Mouse (Mus musculus) liver, postnatal 0 days (tissue): ENCODE measurements at regions not wholly inside any gene's neighbourhood (a gene's known extent, or its start where the extent isn't known, plus 50 kb on each side); places are given as distances from the start of the nearest gene placed in this dataset.

Experiments used
- ATAC-seq: fragments of 200-750 bp; cut with Nextera tagmentation; 2 replicates; pipeline ENCODE4 v1.8.0; 2017; ENCODE audit warnings: mild to moderate bottlenecking, moderate library complexity
- DNase-seq: peaks from one replicate; pipeline ENCODE4 v3.0.0-alpha.2; 2016
- H3K27ac ChIP-seq: fragments of 300-500 bp; sonication (generic); 2 replicates; pipeline ENCODE4 v1.5.1; 2014; ENCODE audit warnings: antibody characterized with exemption, moderate library complexity, mild to moderate bottlenecking, low read depth
- H3K27me3 ChIP-seq: fragments of 300-500 bp; sonication (generic); 2 replicates; pipeline ENCODE4 v1.6.1; 2014; ENCODE audit warnings: low read length, control low read depth, mixed read lengths; ENCODE audit not compliant: insufficient read depth
- H3K36me3 ChIP-seq: fragments of 300-500 bp; sonication (generic); replicated peaks from 2 replicates; pipeline ENCODE4 v1.6.1; 2014; ENCODE audit warnings: mild to moderate bottlenecking, control low read depth, low read length, moderate library complexity, mixed read lengths; ENCODE audit not compliant: insufficient read depth
- H3K4me1 ChIP-seq: fragments of 300-500 bp; sonication (generic); 2 replicates; pipeline ENCODE4 v1.6.1; 2014; ENCODE audit warnings: antibody characterized with exemption, mild to moderate bottlenecking, control low read depth; ENCODE audit not compliant: insufficient read depth
- H3K4me2 ChIP-seq: fragments of 300-500 bp; sonication (generic); 2 replicates; pipeline ENCODE4 v1.6.1; 2014; ENCODE audit warnings: low read depth, mild to moderate bottlenecking, low read length, moderate library complexity, mixed read lengths
- H3K4me3 ChIP-seq: fragments of 300-500 bp; sonication (generic); 2 replicates; pipeline ENCODE4 v1.5.1; 2014; ENCODE audit warnings: low read depth, low read length
- H3K9ac ChIP-seq: fragments of 300-500 bp; sonication (generic); replicated peaks from 2 replicates; pipeline ENCODE4 v1.6.1; 2014; ENCODE audit warnings: mild to moderate bottlenecking, moderate library complexity
- H3K9me3 ChIP-seq: fragments of 300-500 bp; sonication (generic); 2 replicates; pipeline ENCODE4 v1.6.1; 2016; ENCODE audit warnings: mild to moderate bottlenecking, control low read depth, low read length, mixed read lengths
- CTCF ChIP-seq: sonication (generic); IDR thresholded peaks from 2 replicates; pipeline ENCODE4 v1.5.1; 2016; ENCODE audit warnings: antibody characterized with exemption, low read depth
- EP300 ChIP-seq: IDR thresholded peaks from 2 replicates; pipeline ENCODE4 v1.6.1; 2016; ENCODE audit warnings: antibody characterized with exemption, low read depth, mild to moderate bottlenecking
- WGBS: fragments of 180-500 bp; shearing (Covaris S2); extraction: QIAGEN DNeasy Blood & Tissue Kit; methylation state at CpG from one replicate; pipeline ENCODE4 v1.1.7; 2014; ENCODE audit not compliant: insufficient replicate concordance; 5-methylcytosine and 5-hydroxymethylcytosine counted together

DNA sequence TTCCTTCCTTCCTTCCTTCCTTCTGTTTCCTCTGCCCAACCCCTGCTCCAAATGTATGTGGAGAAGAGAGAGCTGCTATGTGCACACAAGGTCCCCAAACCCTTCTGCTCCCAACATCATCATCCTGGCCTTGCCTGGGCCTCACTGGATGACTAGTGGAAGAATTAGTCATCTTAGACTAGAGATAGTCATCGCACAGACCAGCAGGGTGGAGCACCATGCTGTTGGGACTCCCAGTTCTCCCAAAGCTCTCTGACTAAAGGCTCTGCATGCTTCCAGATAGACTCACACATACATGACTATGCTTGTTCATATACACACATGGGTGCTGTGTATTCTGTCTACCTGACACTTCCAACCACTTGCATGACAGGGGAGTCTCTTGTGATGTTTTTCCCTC, 77.2 kb upstream of the Pax2 start:
- TF ChIP-seq EP300 (no peak), CTCF (no peak)
- Histone ChIP-seq H3K4me1 (no peaks in the 10 kb centered on the region), H3K9me3 (no peaks in the 10 kb centered on the region), H3K4me2 (no peak overlapping the region), H3K27me3 (peaks cover 85% of the 10 kb centered on the region), H3K4me3 (no peak overlapping the region), H3K27ac (no peak overlapping the region), H3K36me3 (no peaks in the 10 kb centered on the region), H3K9ac (no peak overlapping the region)
- DNase-seq: no peak
- no peak for ATAC-seq
- 25% methylated on average over 1 of the region's 1 CpGs for WGBS

DNA sequence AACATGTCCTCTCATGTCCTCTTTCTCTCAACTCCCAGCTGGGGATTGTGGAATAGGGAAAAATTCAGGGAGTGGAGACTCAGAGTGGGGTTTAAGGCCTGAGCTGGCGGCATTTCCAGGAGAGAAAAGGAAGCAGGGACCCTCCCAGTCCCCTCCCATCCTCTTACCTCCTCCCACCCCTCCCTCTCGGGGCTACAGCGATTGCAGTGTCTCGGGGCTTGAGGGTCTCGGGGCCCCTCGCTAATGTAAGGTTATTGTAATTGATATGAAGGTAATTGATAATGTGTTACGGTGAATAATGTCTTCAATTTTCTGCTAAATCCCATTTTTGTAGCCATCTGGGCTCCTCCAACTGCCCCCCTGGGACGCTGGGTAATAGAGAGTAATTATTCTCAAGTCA, 74.2 kb upstream of the Pax2 start:
- H3K36me3 ChIP-seq: no peaks in the 10 kb centered on the region
- H3K4me3 ChIP-seq: no peak overlapping the region
- H3K27ac ChIP-seq: no peak overlapping the region
- no peaks in the 10 kb centered on the region for H3K4me1 ChIP-seq
- WGBS: 18% methylated on average over 8 of the region's 8 CpGs
- H3K27me3 ChIP-seq: peaks cover 80% of the 10 kb centered on the region
- no peak for TF ChIP-seq CTCF
- no peak for TF ChIP-seq EP300
- H3K4me2 ChIP-seq: no peak overlapping the region
- ATAC-seq (no peak), DNase-seq (no peak)
- no peak overlapping the region for H3K9ac ChIP-seq
- H3K9me3 ChIP-seq: no peaks in the 10 kb centered on the region

DNA sequence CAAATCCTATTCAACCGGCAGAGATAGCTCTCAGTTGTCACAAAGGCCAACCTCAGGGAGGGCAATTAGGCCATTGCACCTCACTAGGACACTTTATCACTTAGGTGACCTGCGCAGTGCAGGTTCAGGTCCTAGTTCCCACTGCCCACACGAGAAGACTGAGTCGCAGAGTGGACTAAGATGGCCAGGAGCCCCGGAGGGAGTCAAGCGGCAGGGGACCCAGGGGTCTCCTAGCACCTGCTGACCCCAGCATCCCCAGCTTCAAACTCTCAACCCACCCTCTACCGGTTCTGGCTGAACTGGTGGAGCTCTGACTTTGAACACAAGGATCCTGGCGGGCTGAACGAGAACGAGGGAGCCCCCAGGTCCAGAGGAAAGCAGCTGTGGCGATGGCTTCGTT, 72.7 kb upstream of the Pax2 start:
- Histone ChIP-seq H3K9me3 (no peaks in the 10 kb centered on the region), H3K4me2 (no peak overlapping the region), H3K4me3 (no peak overlapping the region), H3K27me3 (peaks cover 71% of the 10 kb centered on the region), H3K9ac (no peak overlapping the region), H3K27ac (no peak overlapping the region), H3K36me3 (no peaks in the 10 kb centered on the region), H3K4me1 (no peaks in the 10 kb centered on the region)
- TF ChIP-seq EP300 (no peak), CTCF (no peak)
- ATAC-seq (no peak), DNase-seq (no peak)
- WGBS: 6% methylated on average over 12 of the region's 12 CpGs

DNA sequence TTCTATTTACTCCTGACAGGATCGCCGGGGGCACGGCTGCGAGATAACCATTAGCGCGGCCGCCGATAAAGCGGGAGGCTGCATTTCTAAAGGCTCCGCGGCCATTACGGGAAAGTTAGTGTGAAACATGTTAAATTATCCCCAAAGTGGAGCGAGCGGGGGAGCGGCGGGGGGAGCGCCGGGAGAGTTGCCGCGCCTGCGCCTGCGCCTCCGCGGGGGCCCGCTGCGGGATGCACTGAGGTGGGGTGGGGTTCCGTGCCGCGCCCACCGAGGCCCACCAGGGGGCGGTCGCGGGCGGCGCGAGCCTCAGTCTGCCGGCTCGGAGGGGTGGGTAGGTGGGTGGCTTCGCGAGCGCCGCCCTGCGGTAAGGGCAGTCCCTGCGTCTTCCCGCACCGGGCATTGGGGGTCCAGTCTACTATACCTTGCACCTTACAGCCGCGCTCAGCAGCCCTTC, 71.8 kb upstream of the Pax2 start:
- TF ChIP-seq CTCF: peak; percentile 55
- TF ChIP-seq EP300: no peak
- no peak for ATAC-seq
- no peaks in the 10 kb centered on the region for H3K4me1 ChIP-seq
- no peak overlapping the region for H3K27ac ChIP-seq
- peak overlapping the region; percentile 29; the same call in 1 of the 2 replicates for H3K4me2 ChIP-seq
- peaks cover 71% of the 10 kb centered on the region for H3K27me3 ChIP-seq
- H3K36me3 ChIP-seq: no peaks in the 10 kb centered on the region
- no peaks in the 10 kb centered on the region for H3K9me3 ChIP-seq
- peak overlapping the region; percentile 13; the same call in 1 of the 2 replicates for H3K4me3 ChIP-seq
- WGBS: 1% methylated on average over 42 of the region's 48 CpGs
- DNase-seq: peak; percentile 44
- H3K9ac ChIP-seq: no peak overlapping the region

DNA sequence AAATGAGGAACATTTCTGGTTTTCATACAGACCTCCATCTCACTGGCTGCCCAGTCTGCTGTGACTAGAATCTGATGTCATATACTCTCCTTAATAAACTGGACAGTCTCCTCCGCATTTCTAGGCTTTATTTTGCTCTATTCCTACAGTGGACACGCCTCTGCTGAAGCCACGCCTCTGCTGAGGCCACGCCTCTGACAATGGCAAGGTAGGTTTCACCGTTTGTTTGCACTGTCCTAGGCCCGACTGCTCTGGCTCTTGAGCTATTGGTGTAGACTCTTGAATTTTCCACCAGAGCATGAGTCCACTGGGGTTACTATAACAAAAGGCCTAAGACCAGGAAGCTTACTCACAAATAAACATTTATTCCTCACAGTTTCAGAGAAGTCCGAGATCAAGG, 69.8 kb upstream of the Pax2 start:
- Histone ChIP-seq H3K4me1 (no peaks in the 10 kb centered on the region), H3K36me3 (no peaks in the 10 kb centered on the region), H3K4me3 (no peak overlapping the region), H3K9me3 (no peaks in the 10 kb centered on the region), H3K27ac (no peak overlapping the region), H3K27me3 (peaks cover 54% of the 10 kb centered on the region), H3K4me2 (no peak overlapping the region), H3K9ac (no peak overlapping the region)
- TF ChIP-seq CTCF: no peak
- no peak for TF ChIP-seq EP300
- 34% methylated on average over 7 of the region's 7 CpGs for WGBS
- DNase-seq (no peak), ATAC-seq (no peak)

DNA sequence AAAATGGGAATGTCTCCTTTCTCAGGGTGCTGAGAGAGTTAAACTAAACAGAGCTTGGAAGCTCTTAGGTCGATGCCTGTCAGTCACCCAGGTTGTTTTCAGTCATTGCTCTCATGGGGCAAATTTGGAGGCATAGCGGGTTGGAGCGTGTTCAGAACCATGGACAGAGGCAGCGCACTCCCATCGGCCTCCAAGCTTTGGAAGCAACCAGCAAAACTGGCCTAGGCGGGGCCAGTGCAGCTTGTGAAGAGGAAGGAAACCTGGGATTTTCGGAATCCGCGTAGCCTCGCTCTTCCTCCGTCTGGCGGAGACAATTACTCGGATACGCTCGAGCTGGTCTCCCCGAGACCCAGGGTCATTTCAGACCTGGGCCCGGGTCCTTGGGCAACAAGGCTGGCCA, 63.4 kb upstream of the Pax2 start:
- Histone ChIP-seq H3K9ac (no peak overlapping the region), H3K4me2 (no peak overlapping the region), H3K36me3 (no peaks in the 10 kb centered on the region), H3K27ac (no peak overlapping the region), H3K9me3 (no peaks in the 10 kb centered on the region), H3K4me1 (no peaks in the 10 kb centered on the region), H3K4me3 (no peak overlapping the region), H3K27me3 (peaks cover 36% of the 10 kb centered on the region)
- WGBS: 2% methylated on average over 17 of the region's 17 CpGs
- TF ChIP-seq CTCF (no peak), EP300 (no peak)
- DNase-seq (peak; percentile 63), ATAC-seq (no peak)

DNA sequence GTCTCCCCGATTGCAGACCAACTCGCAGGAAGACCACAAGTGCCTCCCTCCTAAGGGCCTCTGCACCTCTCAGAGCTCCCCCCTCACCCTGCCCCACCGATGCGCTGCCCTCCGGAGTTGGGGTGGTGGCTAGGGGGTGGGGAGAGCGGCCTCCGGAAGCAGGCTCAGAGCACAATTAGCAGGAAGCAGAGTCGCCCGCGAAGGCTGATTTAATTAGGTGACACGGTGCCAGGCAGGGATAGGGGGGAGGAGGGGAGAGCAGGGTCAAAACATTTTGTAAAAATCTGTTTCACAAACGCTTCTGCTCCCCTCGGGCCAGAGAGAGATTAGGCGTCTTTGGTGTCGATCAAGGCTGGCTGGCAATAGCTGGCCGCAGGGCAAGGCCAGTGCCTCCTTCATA, 63.0 kb upstream of the Pax2 start:
- Histone ChIP-seq H3K27ac (no peak overlapping the region), H3K9ac (no peak overlapping the region), H3K4me1 (no peaks in the 10 kb centered on the region), H3K36me3 (no peaks in the 10 kb centered on the region), H3K27me3 (peaks cover 38% of the 10 kb centered on the region), H3K4me3 (no peak overlapping the region), H3K9me3 (no peaks in the 10 kb centered on the region), H3K4me2 (no peak overlapping the region)
- no peak for TF ChIP-seq EP300
- no peak for TF ChIP-seq CTCF
- no peak for DNase-seq
- ATAC-seq: no peak
- WGBS: 3% methylated on average over 16 of the region's 16 CpGs
